Mouse (Mus musculus): ENCODE results near the gene Gcnt1. TPM values are rescaled to one million over a fixed set of nuclear protein-coding genes. Genes with fewer than 3 reads are reported as not detected.

Gcnt1 gene
- total RNA-seq (2022) = 10 to 100 TPM in 3 of 4 experiments, 1 to 10 TPM in 1; 9.7 to 16.0 (median 11.8) TPM

- no peak for DNase-seq (ENCODE audit: low spot score)
Observed at GRCm38 (mm10) chr19:17372701-17373100, at the start of gene Gcnt1. Gene Gcnt1, minus strand, starts transcription at chr19:17372844.

- no peak for DNase-seq (ENCODE audit: low spot score)
Observed at GRCm38 (mm10) chr19:17417855-17418254, 45.2 kb upstream of the Gcnt1 start.

- no peak for DNase-seq (ENCODE audit: low spot score)
Observed at GRCm38 (mm10) chr19:17412915-17413459, 40.3 kb upstream of the Gcnt1 start.

GRCm38 (mm10) chr19:17410465-17411065, 37.9 kb upstream of the Gcnt1 start:
- DNase-seq (ENCODE audit: low spot score) = no peak

- no peak for DNase-seq (ENCODE audit: low spot score)
Observed at GRCm38 (mm10) chr19:17409351-17409750, 36.7 kb upstream of the Gcnt1 start.

- no peak for DNase-seq (ENCODE audit: low spot score)
Observed at GRCm38 (mm10) chr19:17408591-17408990, 35.9 kb upstream of the Gcnt1 start.

- no peak for DNase-seq (ENCODE audit: low spot score)
Observed at GRCm38 (mm10) chr19:17406823-17407222, 34.2 kb upstream of the Gcnt1 start.

GRCm38 (mm10) chr19:17403175-17403574, 30.5 kb upstream of the Gcnt1 start:
- DNase-seq (ENCODE audit: low spot score) = no peak

- no peak for DNase-seq (ENCODE audit: low spot score)
Observed at GRCm38 (mm10) chr19:17400571-17400970, 27.9 kb upstream of the Gcnt1 start.

- DNase-seq (ENCODE audit: low spot score) = no peak
Observed at GRCm38 (mm10) chr19:17399965-17400364, 27.3 kb upstream of the Gcnt1 start.

- no peak for DNase-seq (ENCODE audit: low spot score)
Observed at GRCm38 (mm10) chr19:17397922-17398321, 25.3 kb upstream of the Gcnt1 start.

- DNase-seq (ENCODE audit: low spot score) = peak; percentile 37
Observed at GRCm38 (mm10) chr19:17396802-17397201, 24.2 kb upstream of the Gcnt1 start.

GRCm38 (mm10) chr19:17393841-17394591, 21.4 kb upstream of the Gcnt1 start, which contains the start of gene Rfk:
Gene Rfk, plus strand, starts transcription at chr19:17394043.
- peak; percentile 86 for DNase-seq (ENCODE audit: low spot score)

GRCm38 (mm10) chr19:17392866-17393265, 20.2 kb upstream of the Gcnt1 start:
- DNase-seq (ENCODE audit: low spot score) = no peak

GRCm38 (mm10) chr19:17388404-17388803, 15.8 kb upstream of the Gcnt1 start:
- peak; percentile 26 for DNase-seq (ENCODE audit: low spot score)

- DNase-seq (ENCODE audit: low spot score) = no peak
Observed at GRCm38 (mm10) chr19:17386424-17386823, 13.8 kb upstream of the Gcnt1 start.

GRCm38 (mm10) chr19:17385426-17385825, 12.8 kb upstream of the Gcnt1 start:
- DNase-seq (ENCODE audit: low spot score) = no peak

- no peak for DNase-seq (ENCODE audit: low spot score)
Observed at GRCm38 (mm10) chr19:17385022-17385421, 12.4 kb upstream of the Gcnt1 start.

GRCm38 (mm10) chr19:17382807-17383397, 10.3 kb upstream of the Gcnt1 start:
- DNase-seq (ENCODE audit: low spot score) = no peak

GRCm38 (mm10) chr19:17380549-17380948, 7.9 kb upstream of the Gcnt1 start:
- DNase-seq (ENCODE audit: low spot score) = no peak

GRCm38 (mm10) chr19:17378845-17379244, 6.2 kb upstream of the Gcnt1 start:
- DNase-seq (ENCODE audit: low spot score) = no peak

GRCm38 (mm10) chr19:17369581-17369980, 3.1 kb downstream of the Gcnt1 start:
- no peak for DNase-seq (ENCODE audit: low spot score)

Data from heart, adult 8-10 months (tissue).